Mouse (Mus musculus): ENCODE data around the gene Slc7a11. TPM values are rescaled to one million over a fixed set of nuclear protein-coding genes. Genes with fewer than 3 reads are reported as not detected.

Slc7a11 gene
- polyA plus RNA-seq, 1 experiment: not detected

DNA sequence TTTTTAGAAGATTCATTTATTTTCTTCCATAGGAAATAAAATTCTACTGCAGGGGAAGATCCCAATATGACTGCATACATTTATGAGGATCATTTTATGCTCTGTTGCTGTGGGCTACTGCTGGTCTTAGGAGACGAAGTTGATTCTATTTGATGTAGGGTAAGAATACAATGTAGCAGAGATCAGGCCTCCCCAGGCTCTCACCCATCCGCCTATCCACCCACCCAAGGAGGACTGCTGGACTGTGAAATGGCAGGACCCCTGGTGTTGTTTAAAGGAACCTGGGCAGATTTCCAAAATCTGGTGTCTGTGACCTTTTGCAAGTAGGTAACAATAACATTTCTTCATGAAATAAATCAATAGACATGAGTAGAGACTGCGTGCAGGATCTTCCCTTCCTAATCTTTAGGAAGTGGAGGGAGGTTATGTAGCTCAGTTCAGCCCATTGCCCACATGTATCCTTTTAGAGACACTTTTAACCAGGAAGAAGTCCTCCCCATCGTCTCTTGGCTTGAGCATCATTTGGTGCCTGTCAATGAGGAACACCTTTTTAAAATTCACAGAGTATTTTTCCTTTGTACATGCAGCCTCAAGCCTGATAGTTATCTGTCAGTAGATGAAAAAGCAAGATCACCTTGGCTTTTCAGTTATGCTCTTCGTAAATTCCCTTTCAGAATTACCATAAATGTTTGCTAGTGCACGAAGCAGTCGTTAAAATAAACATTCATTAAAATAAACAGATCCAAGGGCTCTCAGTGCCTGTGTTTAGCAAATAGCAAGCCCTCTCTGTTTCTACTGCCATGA lies 576.1 kb downstream of the Slc7a11 start:
- Histone ChIP-seq H3K4me3 (ENCODE audit: insufficient read depth, low read depth, low read length) (no peak overlapping the region), H3K27ac (ENCODE audit: insufficient read depth, low read depth, low read length) (no peak overlapping the region), H3K4me1 (ENCODE audit: control insufficient read depth, insufficient read depth, low read length) (no peaks in the 10 kb centered on the region)
- no peak for TF ChIP-seq POLR2A (IDR thresholded peaks at IDR 0.05; ENCODE audit: insufficient read depth, low read depth, low read length)
- WGBS: 59% methylated on average over 7 of the region's 7 CpGs

DNA sequence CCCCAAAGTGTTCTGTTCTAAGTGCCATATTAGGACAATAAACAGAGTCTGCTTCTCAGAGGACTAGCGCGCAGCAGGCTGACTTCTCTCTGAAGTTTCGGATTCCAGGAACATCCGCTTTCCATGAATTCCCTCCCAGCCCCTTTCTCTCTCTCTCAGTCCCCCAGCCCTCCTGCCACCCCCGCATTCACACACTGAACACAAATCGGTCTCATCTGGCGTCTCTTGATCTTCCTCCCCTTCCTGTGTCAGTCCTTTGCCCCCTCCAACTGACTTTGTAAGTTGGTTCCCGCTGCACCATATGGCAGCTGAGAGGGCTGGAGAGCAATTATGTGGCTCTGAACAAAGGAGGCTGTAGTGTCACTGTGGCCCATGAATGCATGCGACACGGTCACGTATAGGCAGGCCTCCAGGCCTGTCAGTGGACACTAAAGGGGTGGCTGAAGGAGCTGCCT lies 577.3 kb downstream of the Slc7a11 start:
- no peak overlapping the region for H3K4me3 ChIP-seq (ENCODE audit: insufficient read depth, low read depth, low read length)
- H3K27ac ChIP-seq (ENCODE audit: insufficient read depth, low read depth, low read length): no peak overlapping the region
- 56% methylated on average over 11 of the region's 11 CpGs for WGBS
- H3K4me1 ChIP-seq (ENCODE audit: control insufficient read depth, insufficient read depth, low read length): no peaks in the 10 kb centered on the region
- no peak for TF ChIP-seq CTCF (IDR thresholded peaks at IDR 0.05; ENCODE audit: insufficient read depth, low read depth, low read length)
- no peak for TF ChIP-seq POLR2A (IDR thresholded peaks at IDR 0.05; ENCODE audit: insufficient read depth, low read depth, low read length)

DNA sequence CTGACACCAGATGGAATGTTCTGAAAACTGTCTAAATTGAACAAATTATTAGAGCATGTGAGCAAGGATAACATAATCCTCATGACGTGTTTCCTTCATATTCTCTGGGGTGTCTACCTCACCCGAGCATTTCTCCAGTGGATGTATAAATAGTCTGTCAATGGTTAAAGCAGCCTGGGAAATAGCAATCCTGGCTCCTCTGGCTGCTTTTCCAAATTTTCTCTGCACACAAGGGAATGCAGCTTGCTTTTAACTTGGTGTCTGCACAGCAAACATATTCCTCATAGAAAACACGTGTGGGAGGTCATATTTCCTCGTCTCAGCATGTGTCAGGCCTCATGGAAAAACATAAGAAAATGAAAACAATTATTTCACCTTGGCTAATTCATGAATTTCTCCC lies 586.6 kb downstream of the Slc7a11 start:
- TF ChIP-seq CTCF (IDR thresholded peaks at IDR 0.05; ENCODE audit: insufficient read depth, low read depth, low read length): no peak
- no peak for TF ChIP-seq POLR2A (IDR thresholded peaks at IDR 0.05; ENCODE audit: insufficient read depth, low read depth, low read length)
- no peak overlapping the region for H3K4me3 ChIP-seq (ENCODE audit: insufficient read depth, low read depth, low read length)
- WGBS: 47% methylated on average over 4 of the region's 4 CpGs
- no peak overlapping the region for H3K27ac ChIP-seq (ENCODE audit: insufficient read depth, low read depth, low read length)
- no peaks in the 10 kb centered on the region for H3K4me1 ChIP-seq (ENCODE audit: control insufficient read depth, insufficient read depth, low read length)

DNA sequence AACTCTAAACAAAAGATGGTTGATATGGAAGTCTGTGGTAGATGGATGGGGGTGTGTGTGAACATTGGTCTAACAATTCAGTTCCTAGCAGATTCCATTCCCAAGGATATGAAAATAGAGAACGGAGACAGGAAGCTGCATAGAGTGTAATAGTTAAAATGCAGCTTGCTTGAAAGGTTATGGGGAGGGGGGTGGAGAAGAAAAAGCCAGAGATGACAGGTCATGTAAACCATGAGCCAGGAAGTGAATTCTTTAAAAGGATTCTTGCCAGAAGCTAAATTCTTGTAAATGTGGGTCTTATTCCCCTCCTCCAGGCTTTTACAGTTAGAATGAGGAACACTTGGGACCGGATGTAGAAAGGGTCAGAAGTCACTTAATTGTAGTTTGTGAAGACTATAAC lies 589.1 kb downstream of the Slc7a11 start:
- H3K27ac ChIP-seq (ENCODE audit: insufficient read depth, low read depth, low read length): no peak overlapping the region
- 89% methylated on average over 2 of the region's 2 CpGs for WGBS
- no peak overlapping the region for H3K4me3 ChIP-seq (ENCODE audit: insufficient read depth, low read depth, low read length)
- TF ChIP-seq CTCF (IDR thresholded peaks at IDR 0.05; ENCODE audit: insufficient read depth, low read depth, low read length) (no peak), POLR2A (IDR thresholded peaks at IDR 0.05; ENCODE audit: insufficient read depth, low read depth, low read length) (no peak)
- H3K4me1 ChIP-seq (ENCODE audit: control insufficient read depth, insufficient read depth, low read length): no peaks in the 10 kb centered on the region

DNA sequence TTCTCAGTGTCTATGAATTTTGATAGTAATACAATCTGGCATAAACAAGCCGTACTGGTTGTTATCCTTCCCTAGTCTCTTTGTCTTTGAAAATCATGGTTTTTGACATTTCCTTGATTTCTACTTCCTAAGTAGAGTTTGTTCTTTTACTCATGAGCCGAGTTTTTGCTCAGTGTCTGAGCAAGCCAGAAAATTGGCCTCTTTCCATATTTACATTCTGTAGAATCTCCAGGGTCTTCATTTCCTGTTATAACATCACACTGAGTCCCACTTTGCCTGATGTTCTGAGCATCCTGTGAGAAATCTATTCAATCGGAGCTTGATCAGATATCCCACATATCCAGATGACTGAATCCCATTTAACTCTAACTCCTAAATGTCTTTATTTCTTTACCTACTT lies 600.4 kb downstream of the Slc7a11 start:
- H3K27ac ChIP-seq (ENCODE audit: insufficient read depth, low read depth, low read length): no peak overlapping the region
- no peaks in the 10 kb centered on the region for H3K4me1 ChIP-seq (ENCODE audit: control insufficient read depth, insufficient read depth, low read length)
- TF ChIP-seq CTCF (IDR thresholded peaks at IDR 0.05; ENCODE audit: insufficient read depth, low read depth, low read length) (no peak), POLR2A (IDR thresholded peaks at IDR 0.05; ENCODE audit: insufficient read depth, low read depth, low read length) (no peak)
- H3K4me3 ChIP-seq (ENCODE audit: insufficient read depth, low read depth, low read length): no peak overlapping the region
- 90% methylated on average over 3 of the region's 3 CpGs for WGBS
